Mouse (Mus musculus) midbrain, embryonic 16.5 days (tissue): Measurements from ENCODE around the gene Cacna2d3. TPM values are rescaled to one million over a fixed set of nuclear protein-coding genes. Genes with fewer than 3 reads are reported as not detected.

Experiments
- ATAC-seq: fragments of 200-750 bp; cut with Nextera tagmentation; 2 replicates; pipeline ENCODE4 v1.8.0; 2017; ENCODE audit warnings: moderate TSS enrichment
- H3K27ac ChIP-seq: fragments of 300-500 bp; sonication (generic); 2 replicates; pipeline ENCODE4 v1.5.1; 2014; ENCODE audit warnings: mild to moderate bottlenecking, low read length, mixed read lengths
- H3K27me3 ChIP-seq: fragments of 300-500 bp; sonication (generic); 2 replicates; pipeline ENCODE4 v1.6.1; 2014; ENCODE audit warnings: low read depth, low read length, mixed read lengths; ENCODE audit not compliant: control insufficient read depth, insufficient read depth
- H3K36me3 ChIP-seq: fragments of 300-500 bp; sonication (generic); 2 replicates; pipeline ENCODE4 v1.6.1; 2014; ENCODE audit warnings: mild to moderate bottlenecking, low read length, moderate library complexity, mixed read lengths; ENCODE audit not compliant: control insufficient read depth, insufficient read depth
- H3K4me1 ChIP-seq: fragments of 300-500 bp; sonication (generic); 2 replicates; pipeline ENCODE4 v1.6.1; 2014; ENCODE audit warnings: mild to moderate bottlenecking, low read length, mixed read lengths; ENCODE audit not compliant: control insufficient read depth, insufficient read depth
- H3K4me2 ChIP-seq: fragments of 300-500 bp; sonication (generic); 2 replicates; pipeline ENCODE4 v1.6.1; 2014; ENCODE audit warnings: mild to moderate bottlenecking, low read length, mixed read lengths
- H3K4me3 ChIP-seq: fragments of 300-500 bp; sonication (generic); 2 replicates; pipeline ENCODE4 v1.5.1; 2014; ENCODE audit warnings: low read depth, mild to moderate bottlenecking, low read length, moderate library complexity, mixed read lengths
- H3K9ac ChIP-seq: fragments of 300-500 bp; sonication (generic); 2 replicates; pipeline ENCODE4 v1.6.1; 2014; ENCODE audit warnings: low read depth, low read length, mixed read lengths
- H3K9me3 ChIP-seq: fragments of 300-500 bp; sonication (generic); replicated peaks from 2 replicates; pipeline ENCODE4 v1.6.1; 2014; ENCODE audit warnings: mild to moderate bottlenecking, low read length, mixed read lengths; ENCODE audit not compliant: control insufficient read depth, poor library complexity, severe bottlenecking
- WGBS: fragments of 180-500 bp; shearing (Covaris S2); extraction: QIAGEN DNeasy Blood & Tissue Kit; methylation state at CpG from one replicate; pipeline ENCODE4 v1.1.7; 2014; 5-methylcytosine and 5-hydroxymethylcytosine counted together
- polyA plus RNA-seq: library from polyadenylated mRNA; unstranded; fragments of >200 nt; fragmentation: Nextera tagmentation; extraction: Ambion mirVana; gene quantifications from 2 replicates; pipeline ENCODE4 v1.2.1, GENCODE M21; 2015

The Cacna2d3 gene
- polyA plus RNA-seq, 1 experiment from 2014 or later, result 31.0 TPM

GRCm38 (mm10) chr14:29496552-29496951 is 225.1 kb downstream of the Cacna2d3 start:
- no peaks in the 10 kb centered on the region for H3K27me3 ChIP-seq
- no peak overlapping the region for H3K9ac ChIP-seq
- H3K4me2 ChIP-seq, result no peak overlapping the region
- H3K36me3 ChIP-seq, result no peaks in the 10 kb centered on the region
- 94% methylated on average over 3 of the region's 3 CpGs for WGBS
- H3K27ac ChIP-seq, result no peak overlapping the region
- no peak for ATAC-seq
- H3K4me1 ChIP-seq, result no peaks in the 10 kb centered on the region
- H3K4me3 ChIP-seq, result no peak overlapping the region
- H3K9me3 ChIP-seq, result no peaks in the 10 kb centered on the region

DNA sequence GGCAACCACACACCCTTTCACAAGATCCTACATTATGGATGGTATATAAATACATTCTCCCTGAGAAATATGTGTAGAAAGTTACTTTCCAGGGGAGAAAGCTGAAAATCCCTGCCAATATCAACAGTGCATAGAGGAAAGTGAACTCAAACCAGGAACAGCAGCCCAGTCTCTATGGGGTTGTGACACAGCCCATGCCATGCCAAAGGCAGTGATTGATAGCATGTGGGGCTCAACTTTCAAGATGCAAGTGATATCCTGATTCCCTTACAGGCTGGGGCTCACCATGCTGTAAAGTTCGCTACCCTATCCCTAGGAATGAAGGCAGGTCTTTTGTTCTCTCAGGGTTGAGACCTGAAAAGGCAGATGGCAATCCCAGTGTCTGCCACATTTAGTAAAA is 229.9 kb downstream of the Cacna2d3 start:
- Histone ChIP-seq H3K4me2 (no peak overlapping the region), H3K9ac (no peak overlapping the region), H3K9me3 (no peaks in the 10 kb centered on the region), H3K27me3 (no peaks in the 10 kb centered on the region), H3K27ac (no peak overlapping the region), H3K4me3 (no peak overlapping the region), H3K4me1 (no peaks in the 10 kb centered on the region), H3K36me3 (no peaks in the 10 kb centered on the region)
- 91% methylated on average over 1 of the region's 1 CpGs for WGBS
- no peak for ATAC-seq

DNA sequence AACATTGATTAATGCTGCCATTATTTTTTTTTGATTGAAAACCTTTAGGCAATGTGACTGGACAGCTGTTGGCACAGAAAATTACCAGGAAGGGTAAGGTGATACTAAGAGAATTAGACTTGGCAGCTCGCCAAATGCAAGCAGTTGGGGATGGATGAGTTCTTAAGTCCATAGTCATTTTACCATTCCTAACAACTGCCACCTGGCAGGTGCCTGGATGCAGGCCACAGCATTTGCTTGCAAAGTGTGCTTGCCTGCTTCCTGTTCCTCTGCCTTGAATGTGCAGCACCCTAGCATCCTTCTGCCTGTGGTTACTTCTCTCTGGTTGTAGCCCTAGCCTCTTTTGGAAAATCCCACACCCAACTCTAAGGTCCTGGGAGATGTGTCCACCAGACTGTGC is 236.2 kb downstream of the Cacna2d3 start:
- Histone ChIP-seq H3K9ac (no peak overlapping the region), H3K27ac (no peak overlapping the region)

DNA sequence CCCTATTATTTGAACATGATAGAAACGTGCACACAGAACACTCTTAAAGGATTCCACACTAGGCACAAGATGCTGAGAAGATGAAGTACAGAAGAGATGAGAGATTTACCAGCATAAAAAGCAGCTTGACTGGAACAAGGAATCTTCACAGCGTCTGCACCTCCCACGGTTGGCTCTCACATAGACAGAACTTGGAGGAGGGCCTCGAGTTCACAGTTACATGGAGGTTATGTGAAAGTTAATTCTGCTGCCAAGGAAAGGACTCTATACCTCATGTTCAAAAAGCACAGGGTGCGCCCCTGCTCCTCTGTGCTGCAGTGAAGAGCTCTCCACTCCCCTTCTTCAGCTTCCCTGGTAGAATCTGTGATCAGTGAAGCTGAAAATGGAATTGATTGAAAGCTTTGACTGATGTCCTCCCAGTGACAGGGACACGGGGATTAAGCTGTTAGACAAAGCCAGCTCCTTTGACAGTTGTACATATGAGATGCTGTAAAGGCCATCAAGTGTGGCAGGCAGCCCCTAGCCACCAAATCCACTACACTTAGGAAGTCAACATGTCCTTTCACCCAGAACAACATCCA is 243.2 kb downstream of the Cacna2d3 start:
- WGBS, result 21% methylated on average over 6 of the region's 6 CpGs
- Histone ChIP-seq H3K27ac (no peak overlapping the region), H3K36me3 (no peaks in the 10 kb centered on the region)

More for the DNA sequence above, 236.2 kb downstream of the Cacna2d3 start:
- H3K9me3 ChIP-seq, result no peaks in the 10 kb centered on the region
- no peaks in the 10 kb centered on the region for H3K4me1 ChIP-seq
- H3K27me3 ChIP-seq, result no peaks in the 10 kb centered on the region
- H3K36me3 ChIP-seq, result no peaks in the 10 kb centered on the region
- no peak for ATAC-seq
- 83% methylated on average over 1 of the region's 1 CpGs for WGBS
- H3K4me2 ChIP-seq, result no peak overlapping the region
- H3K4me3 ChIP-seq, result no peak overlapping the region

GRCm38 (mm10) chr14:29464277-29464676 is 257.4 kb downstream of the Cacna2d3 start:
- no peak overlapping the region for H3K4me3 ChIP-seq
- no peaks in the 10 kb centered on the region for H3K4me1 ChIP-seq
- H3K27ac ChIP-seq, result no peak overlapping the region
- no peak for ATAC-seq
- H3K27me3 ChIP-seq, result no peaks in the 10 kb centered on the region
- 94% methylated on average over 2 of the region's 2 CpGs for WGBS
- no peak overlapping the region for H3K9ac ChIP-seq
- no peaks in the 10 kb centered on the region for H3K9me3 ChIP-seq
- H3K36me3 ChIP-seq, result no peaks in the 10 kb centered on the region
- H3K4me2 ChIP-seq, result no peak overlapping the region

More for the DNA sequence above, 243.2 kb downstream of the Cacna2d3 start:
- Histone ChIP-seq H3K9ac (no peak overlapping the region), H3K27me3 (no peaks in the 10 kb centered on the region), H3K4me3 (no peak overlapping the region), H3K4me2 (no peak overlapping the region), H3K4me1 (no peaks in the 10 kb centered on the region; the same call in 1 of the 2 replicates), H3K9me3 (no peaks in the 10 kb centered on the region)
- ATAC-seq, result no peak

GRCm38 (mm10) chr14:29449203-29449602 is 272.5 kb downstream of the Cacna2d3 start:
- WGBS, result 50% methylated on average over 3 of the region's 3 CpGs
- Histone ChIP-seq H3K27ac (no peak overlapping the region), H3K4me1 (0 out of 2 replicates have a peak, but pooled peaks cover 2% of the 10 kb centered on the region), H3K27me3 (no peaks in the 10 kb centered on the region), H3K4me2 (no peak overlapping the region), H3K9me3 (no peaks in the 10 kb centered on the region), H3K9ac (no peak overlapping the region), H3K4me3 (no peak overlapping the region), H3K36me3 (no peaks in the 10 kb centered on the region)
- no peak for ATAC-seq

DNA sequence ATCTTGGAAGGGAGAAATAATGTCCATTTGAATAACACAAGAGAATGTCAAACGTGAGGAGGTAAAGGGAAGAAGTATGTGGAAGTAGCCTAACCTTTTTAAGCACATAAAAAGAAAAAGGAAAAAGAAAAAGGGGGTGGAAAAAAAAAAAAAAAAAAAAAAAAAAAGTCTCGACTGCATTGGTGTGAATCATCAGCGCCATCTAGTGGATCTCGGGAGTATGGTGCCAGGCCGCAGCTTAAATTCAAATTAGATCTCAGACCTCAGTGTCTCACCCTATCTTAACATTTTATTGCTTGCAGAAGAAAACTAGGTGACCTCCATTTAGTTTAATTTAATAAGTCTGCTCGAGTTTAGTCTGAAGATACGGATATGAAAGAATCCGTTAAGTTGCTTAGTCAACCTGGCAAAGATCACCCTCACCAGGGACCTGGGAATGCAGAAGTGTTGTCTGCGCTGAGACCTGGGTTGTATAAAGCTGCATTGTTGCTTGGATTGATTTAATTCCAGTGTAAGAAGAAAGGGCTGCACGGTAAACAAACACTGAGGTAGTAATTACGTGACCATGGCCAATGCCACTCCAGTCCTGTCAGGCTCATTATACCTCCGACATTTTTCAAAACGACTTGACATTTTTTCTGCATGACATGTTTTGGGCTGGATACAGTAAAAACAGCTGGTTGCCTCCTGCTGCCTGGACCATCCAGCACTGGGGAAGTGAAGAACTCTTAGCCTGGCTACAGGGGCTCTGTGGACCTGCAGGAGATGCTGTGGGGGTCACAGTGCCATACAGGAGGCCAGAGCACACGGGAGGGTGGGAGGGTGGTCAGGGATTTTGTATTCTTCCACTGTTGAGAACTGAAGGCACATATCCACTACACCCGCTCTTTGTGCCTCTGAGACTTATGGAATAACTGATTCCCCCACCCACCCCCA is 278.3 kb downstream of the Cacna2d3 start:
- H3K4me2 ChIP-seq, result peak overlapping the region; percentile 30
- no peaks in the 10 kb centered on the region for H3K36me3 ChIP-seq
- no peak overlapping the region for H3K4me3 ChIP-seq
- H3K9me3 ChIP-seq, result no peaks in the 10 kb centered on the region
- WGBS, result 20% methylated on average over 15 of the region's 15 CpGs
- no peaks in the 10 kb centered on the region for H3K27me3 ChIP-seq
- peaks cover 15% of the 10 kb centered on the region for H3K4me1 ChIP-seq
- no peak overlapping the region for H3K9ac ChIP-seq
- ATAC-seq, result peak; percentile 71; the same call in 1 of the 2 replicates
- no peak overlapping the region for H3K27ac ChIP-seq

DNA sequence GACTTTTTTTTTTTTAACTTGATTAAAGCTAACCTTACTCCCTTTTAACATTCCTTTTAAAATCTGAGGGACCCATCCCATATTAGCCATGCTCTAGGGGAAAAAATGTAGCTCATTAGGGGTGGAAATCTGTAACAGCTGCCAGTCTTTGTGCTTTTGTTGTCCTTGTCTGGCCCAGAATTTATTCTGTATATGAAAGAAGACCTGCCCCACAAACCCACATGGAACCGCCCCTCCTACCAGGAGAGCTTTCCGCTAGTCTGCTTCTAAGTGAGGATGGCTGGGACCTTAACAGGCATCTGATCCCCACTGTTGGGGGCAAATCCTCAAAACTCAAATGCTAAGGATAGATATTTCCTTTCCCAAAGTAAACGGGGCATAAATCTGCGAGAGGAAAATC is 279.2 kb downstream of the Cacna2d3 start:
- Histone ChIP-seq H3K4me2 (peak overlapping the region; percentile 30), H3K36me3 (no peaks in the 10 kb centered on the region), H3K9ac (peak overlapping the region; percentile 2; the same call in 1 of the 2 replicates), H3K4me1 (peaks cover 15% of the 10 kb centered on the region), H3K27ac (no peak overlapping the region), H3K4me3 (no peak overlapping the region), H3K27me3 (no peaks in the 10 kb centered on the region), H3K9me3 (no peaks in the 10 kb centered on the region)
- ATAC-seq, result no peak
- 7% methylated on average over 4 of the region's 4 CpGs for WGBS

GRCm38 (mm10) chr14:29438666-29439065 is 283.0 kb downstream of the Cacna2d3 start:
- Histone ChIP-seq H3K9me3 (no peaks in the 10 kb centered on the region), H3K4me3 (no peak overlapping the region), H3K36me3 (no peaks in the 10 kb centered on the region), H3K27ac (no peak overlapping the region), H3K9ac (no peak overlapping the region), H3K4me2 (no peak overlapping the region), H3K4me1 (peaks cover 14% of the 10 kb centered on the region), H3K27me3 (no peaks in the 10 kb centered on the region)
- no peak for ATAC-seq
- 87% methylated on average over 7 of the region's 7 CpGs for WGBS
